ENCODE assay signal across 7 mouse cellular contexts in the genomic region with DNA sequence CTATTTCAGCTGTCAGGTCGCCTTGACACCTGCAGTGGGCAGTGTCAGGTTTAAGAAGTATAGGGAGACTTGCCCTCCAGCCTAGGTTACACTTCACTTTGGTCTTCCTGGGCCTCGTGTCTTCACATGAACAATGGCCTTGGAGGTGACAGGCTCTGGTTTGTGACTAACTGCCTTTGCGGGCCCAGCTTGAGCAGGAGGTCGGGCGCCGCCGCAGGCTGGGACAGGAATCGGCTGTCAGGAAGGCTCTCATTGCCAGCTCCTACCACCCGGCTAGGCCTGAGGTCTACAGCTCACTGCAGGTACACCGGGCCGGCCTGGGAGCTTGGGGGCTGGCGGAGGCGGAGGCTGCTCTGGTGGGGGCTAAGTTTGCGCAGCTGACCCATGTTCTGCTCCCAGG. TPM values are rescaled to one million over a fixed set of nuclear protein-coding genes. Genes with fewer than 3 reads are reported as not detected.
DNase-seq lines count a peak whose midpoint lies in the region; ATAC-seq lines count a peak whose summit lies in the region.

No protein-coding gene starts in this region.

- peaks cover 49% of the 10 kb centered on the region for H3K4me1 ChIP-seq in heart, embryonic 10.5 days
- peaks cover 40% of the 10 kb centered on the region for H3K4me1 ChIP-seq in kidney, embryonic 15.5 days
- H3K4me1 ChIP-seq in lung, embryonic 15.5 days, result peaks cover 35% of the 10 kb centered on the region

- H3K27ac ChIP-seq in heart, embryonic 10.5 days, result peak overlapping the region; percentile 97
- H3K27ac ChIP-seq in kidney, embryonic 15.5 days, result peak overlapping the region; percentile 90
- H3K27ac ChIP-seq in lung, embryonic 15.5 days, result peak overlapping the region; percentile 93; the same call in 1 of the 2 replicates

- peak; percentile 72 for DNase-seq in CD4-positive helper T cell, adult 2 months (ENCODE audit: low read depth, low spot score)
- DNase-seq in MN1 (ENCODE audit: low spot score), result peak; percentile 79
- DNase-seq in cerebellum, postnatal 25 days, result peak; percentile 75 to 83
- peak; percentile 86 for DNase-seq in heart, embryonic 10.5 days (ENCODE audit: low spot score)
- peak; percentile 54 for DNase-seq in retina, postnatal 1 day

- ATAC-seq in kidney, embryonic 15.5 days (replicated peaks; ENCODE audit: low FRiP score), result no peak
- no peak for ATAC-seq in lung, embryonic 15.5 days (ENCODE audit: borderline replicate concordance, extremely low read depth, low FRiP score, low TSS enrichment)

- no peaks in the 10 kb centered on the region for H3K9me3 ChIP-seq in heart, embryonic 10.5 days
- H3K9me3 ChIP-seq in kidney, embryonic 15.5 days (replicated peaks), result no peaks in the 10 kb centered on the region
- no peaks in the 10 kb centered on the region for H3K9me3 ChIP-seq in lung, embryonic 15.5 days

- peaks cover 26% of the 10 kb centered on the region for H3K36me3 ChIP-seq in heart, embryonic 10.5 days
- peaks cover 21% of the 10 kb centered on the region for H3K36me3 ChIP-seq in kidney, embryonic 15.5 days
- H3K36me3 ChIP-seq in lung, embryonic 15.5 days, result peaks cover 7% of the 10 kb centered on the region

- peak overlapping the region; percentile 93 for H3K4me2 ChIP-seq in kidney, embryonic 15.5 days
- H3K4me2 ChIP-seq in lung, embryonic 15.5 days, result peak overlapping the region; percentile 93

- peak overlapping the region; percentile 94 for H3K4me3 ChIP-seq in heart, embryonic 10.5 days
- peak overlapping the region; percentile 93 for H3K4me3 ChIP-seq in kidney, embryonic 15.5 days (replicated peaks)
- H3K4me3 ChIP-seq in lung, embryonic 15.5 days, result peak overlapping the region; percentile 74

- WGBS in heart, embryonic 10.5 days, result 16% methylated on average over 14 of the region's 14 CpGs
- 15% methylated on average over 14 of the region's 14 CpGs for WGBS in kidney, embryonic 15.5 days
- 13% methylated on average over 14 of the region's 14 CpGs for WGBS in lung, embryonic 15.5 days

- H3K27me3 ChIP-seq in heart, embryonic 10.5 days (ENCODE audit: insufficient read depth, poor library complexity, severe bottlenecking), result no peaks in the 10 kb centered on the region
- H3K27me3 ChIP-seq in kidney, embryonic 15.5 days, result no peaks in the 10 kb centered on the region
- H3K27me3 ChIP-seq in lung, embryonic 15.5 days, result no peaks in the 10 kb centered on the region

- H3K9ac ChIP-seq in kidney, embryonic 15.5 days, result peak overlapping the region; percentile 75
- peak overlapping the region; percentile 57 for H3K9ac ChIP-seq in lung, embryonic 15.5 days

RNA-seq across cellular contexts. Expression of a gene that starts 0.9 kb away (rescaled TPM):
- 19.6 and 20.1 TPM in 2 replicates for polyA plus RNA-seq in heart, embryonic 10.5 days (2016; fragmentation: Nextera tagmentation; extraction: Ambion mirVana)
- 22.5 and 24.7 TPM in 2 replicates for polyA plus RNA-seq in kidney, embryonic 15.5 days (2015; fragmentation: Nextera tagmentation; extraction: Ambion mirVana)
- 26.5 and 27.6 TPM in 2 replicates for polyA plus RNA-seq in lung, embryonic 15.5 days (2015; fragmentation: Nextera tagmentation; extraction: Ambion mirVana)

RNA-seq across cellular contexts. Expression of a gene that starts 2.9 kb away (rescaled TPM):
- polyA plus RNA-seq in heart, embryonic 10.5 days (2016; fragmentation: Nextera tagmentation; extraction: Ambion mirVana), result 86.9 and 116 TPM in 2 replicates
- 101 and 108 TPM in 2 replicates for polyA plus RNA-seq in kidney, embryonic 15.5 days (2015; fragmentation: Nextera tagmentation; extraction: Ambion mirVana)
- polyA plus RNA-seq in lung, embryonic 15.5 days (2015; fragmentation: Nextera tagmentation; extraction: Ambion mirVana), result 105 and 107 TPM in 2 replicates

RNA-seq across cellular contexts. Expression of a gene that starts 17.4 kb away (rescaled TPM):
- polyA plus RNA-seq in heart, embryonic 10.5 days (2016; fragmentation: Nextera tagmentation; extraction: Ambion mirVana), result 0.89 and 2.4 TPM in 2 replicates
- 1.5 and 1.7 TPM in 2 replicates for polyA plus RNA-seq in kidney, embryonic 15.5 days (2015; fragmentation: Nextera tagmentation; extraction: Ambion mirVana)
- polyA plus RNA-seq in lung, embryonic 15.5 days (2015; fragmentation: Nextera tagmentation; extraction: Ambion mirVana), result 1.9 and 3.6 TPM in 2 replicates
